Mouse (Mus musculus) midbrain, embryonic 12.5 days (tissue): ENCODE results near the gene Pik3ap1. TPM values are rescaled to one million over a fixed set of nuclear protein-coding genes. Genes with fewer than 3 reads are reported as not detected.

Source experiments
- ATAC-seq: fragments of 200-750 bp; cut with Nextera tagmentation; 2 replicates; pipeline ENCODE4 v1.8.0; 2017; ENCODE audit warnings: low read depth, moderate TSS enrichment, moderate library complexity; ENCODE audit not compliant: low FRiP score
- H3K27ac ChIP-seq: fragments of 300-500 bp; sonication (generic); replicated peaks from 2 replicates; pipeline ENCODE4 v1.5.1; 2016; ENCODE audit warnings: mild to moderate bottlenecking
- H3K27me3 ChIP-seq: fragments of 300-500 bp; sonication (generic); 2 replicates; pipeline ENCODE4 v1.6.1; 2016; ENCODE audit warnings: mild to moderate bottlenecking
- H3K36me3 ChIP-seq: fragments of 300-500 bp; sonication (generic); 2 replicates; pipeline ENCODE4 v1.6.1; 2016
- H3K4me1 ChIP-seq: fragments of 300-500 bp; sonication (generic); 2 replicates; pipeline ENCODE4 v1.6.1; 2016
- H3K4me2 ChIP-seq: fragments of 300-500 bp; sonication (generic); replicated peaks from 2 replicates; pipeline ENCODE4 v1.6.1; 2016; ENCODE audit warnings: mild to moderate bottlenecking, moderate library complexity
- H3K4me3 ChIP-seq: fragments of 300-500 bp; sonication (generic); 2 replicates; pipeline ENCODE4 v1.5.1; 2016; ENCODE audit warnings: mild to moderate bottlenecking
- H3K9ac ChIP-seq: fragments of 300-500 bp; sonication (generic); replicated peaks from 2 replicates; pipeline ENCODE4 v1.6.1; 2016; ENCODE audit warnings: mild to moderate bottlenecking, moderate library complexity
- H3K9me3 ChIP-seq: fragments of 300-500 bp; sonication (generic); 2 replicates; pipeline ENCODE4 v1.6.1; 2016; ENCODE audit warnings: mild to moderate bottlenecking
- WGBS: fragments of 180-500 bp; shearing (Covaris S2); methylation state at CpG from one replicate; pipeline ENCODE4 v1.1.7; 2016; 5-methylcytosine and 5-hydroxymethylcytosine counted together
- polyA plus RNA-seq: library from polyadenylated mRNA; unstranded; fragments of >200 nt; fragmentation: Nextera tagmentation; extraction: Ambion mirVana; gene quantifications from 2 replicates; pipeline ENCODE4 v1.2.1, GENCODE M21; 2016

Pik3ap1 gene
- polyA plus RNA-seq, 1 experiment from 2014 or later = 5.6 TPM

DNA sequence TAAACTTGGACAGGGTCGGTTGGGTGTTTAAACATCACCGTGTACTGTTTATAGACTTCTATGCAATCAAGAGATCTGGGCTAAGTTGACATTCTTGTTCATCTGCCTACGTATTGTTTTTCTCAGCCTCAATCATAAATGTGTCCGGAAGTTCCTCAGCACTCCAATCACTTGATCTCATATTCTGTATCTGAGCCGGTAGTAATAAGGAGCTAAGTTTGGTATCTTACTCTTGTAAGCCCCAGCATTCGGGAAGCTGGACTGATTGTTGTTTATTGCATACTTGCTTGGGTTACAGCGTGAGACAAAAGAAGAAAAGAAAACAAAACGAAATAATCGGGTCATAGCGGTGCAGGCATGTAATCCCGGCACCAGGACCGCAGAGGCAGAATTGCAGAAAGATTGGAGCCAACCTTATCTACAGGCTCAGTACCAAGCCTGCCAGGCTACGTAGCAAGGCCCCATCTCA lies 120.5 kb downstream of the Pik3ap1 start:
- ATAC-seq = no peak

DNA sequence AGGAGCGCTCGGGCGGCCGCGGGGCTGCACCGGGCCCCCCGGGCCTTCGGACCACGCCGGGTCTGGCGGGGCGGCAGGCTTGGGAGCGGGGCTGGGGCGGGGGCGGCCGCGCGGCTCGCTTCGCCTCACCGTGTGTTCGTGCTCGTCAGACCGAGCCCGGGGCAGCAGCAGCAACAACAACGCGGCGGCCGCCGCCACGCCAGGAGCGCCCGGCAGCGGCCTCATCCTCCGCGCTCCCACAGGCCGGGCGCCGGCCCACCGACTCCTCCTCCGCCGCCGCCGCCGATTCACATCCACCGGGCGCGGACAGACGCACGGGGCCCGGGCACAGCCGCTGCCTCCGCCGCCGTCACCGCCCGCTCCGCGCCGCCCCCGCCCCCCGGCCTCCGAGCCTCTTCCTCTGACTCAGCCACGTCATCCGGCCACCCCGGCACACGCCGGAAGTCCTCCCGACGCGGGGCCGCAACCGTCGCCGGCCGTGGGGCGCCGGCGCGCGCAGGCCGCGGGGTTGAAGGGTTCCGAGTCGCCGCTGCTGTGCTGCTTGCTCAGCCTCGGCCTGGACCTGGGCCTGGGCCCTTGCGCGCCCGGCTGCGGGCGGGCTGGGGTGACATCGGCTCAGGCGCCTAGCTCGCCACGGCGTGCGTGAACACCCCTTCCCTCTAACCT lies 121.1 kb downstream of the Pik3ap1 start, which contains the start of gene Tm9sf3:
Gene Tm9sf3, minus strand, starts transcription at position 368 of the 666 bp plus-strand sequence.
- Histone ChIP-seq H3K4me3 (peak within 1 kb of the TSS; percentile 76), H3K27ac (peak within 1 kb of the TSS; percentile 93), H3K9ac (peak within 1 kb of the TSS; percentile 86), H3K4me2 (peak within 1 kb of the TSS; percentile 74), H3K27me3 (no peaks in the 10 kb centered on the region), H3K36me3 (no peaks in the 10 kb centered on the region), H3K4me1 (peaks cover 22% of the 10 kb centered on the region), H3K9me3 (no peaks in the 10 kb centered on the region)
- WGBS = under 1% methylated on average over 75 of the region's 98 CpGs
- ATAC-seq = peak; percentile 91

More for the DNA sequence above, 120.5 kb downstream of the Pik3ap1 start:
- 38% methylated on average over 13 of the region's 13 CpGs for WGBS
- H3K4me2 ChIP-seq = peak overlapping the region; percentile 74
- H3K27me3 ChIP-seq = no peaks in the 10 kb centered on the region
- H3K27ac ChIP-seq = peak overlapping the region; percentile 93
- H3K36me3 ChIP-seq = no peaks in the 10 kb centered on the region
- peaks cover 22% of the 10 kb centered on the region for H3K4me1 ChIP-seq
- H3K9me3 ChIP-seq = no peaks in the 10 kb centered on the region
- peak overlapping the region; percentile 76 for H3K4me3 ChIP-seq
- peak overlapping the region; percentile 86 for H3K9ac ChIP-seq

DNA sequence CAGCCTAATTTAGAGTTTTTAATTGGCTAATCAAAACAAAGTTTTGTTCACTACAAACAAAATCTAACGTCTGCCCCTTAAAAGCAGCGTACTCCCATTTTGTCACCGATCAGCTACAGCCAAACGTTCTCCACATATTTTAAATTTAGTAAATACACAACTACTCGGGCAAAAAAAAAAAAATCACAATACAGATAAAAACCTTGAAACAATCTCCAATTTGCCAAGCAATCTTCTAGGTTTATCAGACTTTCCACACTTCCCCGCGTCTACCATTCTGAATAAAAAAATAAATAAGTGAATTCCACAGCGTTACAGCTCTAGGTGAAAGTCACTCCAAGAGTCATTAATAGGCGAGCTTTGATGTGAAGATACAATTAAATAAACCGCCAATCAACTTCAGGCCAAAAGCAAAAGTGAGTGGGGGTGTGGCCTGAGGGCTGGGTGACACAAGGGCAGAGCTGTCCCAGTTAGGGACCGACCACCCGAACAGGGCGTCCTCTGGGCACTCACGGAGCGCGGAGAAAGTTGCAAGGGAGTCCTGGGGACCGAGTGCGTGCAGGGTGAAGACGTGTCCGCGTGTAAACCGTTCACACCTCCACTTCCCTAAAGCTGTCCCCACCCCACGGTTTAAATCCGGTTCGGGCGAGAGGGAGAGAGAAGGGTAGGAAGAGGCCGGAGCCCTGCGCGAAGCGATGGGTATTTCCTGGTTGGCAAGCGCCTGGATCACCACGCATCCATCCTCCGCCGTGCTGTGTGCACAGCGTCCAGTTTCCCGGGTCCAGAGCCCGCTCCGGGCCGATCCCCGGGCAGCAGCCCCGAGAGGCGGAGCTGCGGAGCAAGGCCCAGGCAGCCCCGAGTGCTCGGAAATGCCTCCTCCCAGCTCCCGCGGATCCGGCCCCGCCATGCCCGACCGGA lies 121.9 kb downstream of the Pik3ap1 start:
- Histone ChIP-seq H3K36me3 (no peaks in the 10 kb centered on the region), H3K4me2 (peak overlapping the region; percentile 74), H3K9me3 (no peaks in the 10 kb centered on the region), H3K27me3 (no peaks in the 10 kb centered on the region), H3K4me1 (peaks cover 22% of the 10 kb centered on the region), H3K4me3 (peak overlapping the region; percentile 76), H3K9ac (peak overlapping the region; percentile 86), H3K27ac (peak overlapping the region; percentile 93)
- peak; percentile 83 for ATAC-seq
- 6% methylated on average over 50 of the region's 51 CpGs for WGBS

DNA sequence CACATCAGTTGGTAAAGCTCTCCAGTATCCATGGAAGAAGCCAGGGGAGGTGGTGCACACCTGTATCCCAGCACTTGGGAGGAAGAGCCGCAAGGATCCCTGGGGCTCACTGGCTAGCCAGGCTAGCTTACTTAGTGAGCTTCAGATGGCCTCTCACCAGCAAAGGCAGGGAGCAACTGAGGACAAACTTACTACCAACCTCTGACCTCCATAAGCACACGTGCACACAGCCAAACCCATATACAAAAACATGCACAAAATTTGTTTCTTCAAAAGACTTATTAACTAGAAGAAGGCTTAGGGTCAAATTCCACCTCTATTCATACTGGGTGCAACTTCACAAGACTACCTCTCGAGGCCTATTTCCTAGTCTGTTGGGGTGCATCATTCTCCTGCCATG lies 124.2 kb downstream of the Pik3ap1 start:
- H3K9ac ChIP-seq = no peak overlapping the region
- no peaks in the 10 kb centered on the region for H3K27me3 ChIP-seq
- no peaks in the 10 kb centered on the region for H3K9me3 ChIP-seq
- no peak overlapping the region for H3K4me2 ChIP-seq
- H3K4me3 ChIP-seq = no peak overlapping the region
- H3K36me3 ChIP-seq = no peaks in the 10 kb centered on the region
- ATAC-seq = no peak
- WGBS = 86% methylated on average over 3 of the region's 3 CpGs
- no peak overlapping the region for H3K27ac ChIP-seq
- H3K4me1 ChIP-seq = peaks cover 22% of the 10 kb centered on the region

DNA sequence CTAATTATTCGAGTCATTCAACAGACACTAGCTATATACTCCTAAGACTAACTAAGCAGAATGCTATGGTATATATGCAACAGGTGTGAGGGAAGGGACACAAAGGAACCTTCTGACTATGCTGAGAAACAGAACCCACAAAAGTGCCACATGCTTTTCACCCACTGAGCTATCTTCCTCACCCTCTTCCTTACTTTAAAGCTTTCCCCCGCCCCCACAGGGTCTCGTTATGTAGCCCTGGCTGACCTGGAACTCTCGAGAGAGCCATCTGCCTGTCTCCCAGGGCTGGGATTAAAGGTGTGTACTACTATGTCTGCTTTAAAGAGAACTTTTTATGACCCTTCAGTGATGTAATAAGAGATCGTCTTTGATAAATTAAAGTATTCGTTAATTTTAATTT lies 125.6 kb downstream of the Pik3ap1 start:
- no peaks in the 10 kb centered on the region for H3K36me3 ChIP-seq
- H3K9ac ChIP-seq = no peak overlapping the region
- H3K4me2 ChIP-seq = no peak overlapping the region
- no peaks in the 10 kb centered on the region for H3K27me3 ChIP-seq
- no peak for ATAC-seq
- H3K9me3 ChIP-seq = no peaks in the 10 kb centered on the region
- no peak overlapping the region for H3K4me3 ChIP-seq
- H3K27ac ChIP-seq = no peak overlapping the region
- H3K4me1 ChIP-seq = peaks cover 16% of the 10 kb centered on the region
- WGBS = 80% methylated on average over 6 of the region's 6 CpGs

DNA sequence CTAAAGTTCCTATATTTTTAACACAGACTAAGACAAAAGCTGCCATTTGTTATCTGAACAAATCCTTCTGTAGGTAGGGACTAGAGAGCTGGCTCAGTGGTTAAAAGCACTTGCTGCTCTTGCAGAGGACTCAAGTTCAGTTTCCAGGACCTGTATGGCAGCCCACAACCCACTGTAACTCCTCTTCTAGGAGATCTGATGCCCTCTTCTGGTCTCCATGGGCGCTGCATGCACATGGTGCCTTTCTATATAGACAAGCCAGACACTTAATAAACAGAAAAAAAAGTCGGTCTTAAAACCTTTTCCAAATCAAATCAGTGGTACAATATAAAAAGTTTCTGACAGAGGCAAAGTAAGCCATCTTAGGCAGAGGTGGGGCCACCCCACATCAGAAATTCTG lies 126.2 kb downstream of the Pik3ap1 start:
- WGBS = 51% methylated on average over 2 of the region's 2 CpGs
- no peak for ATAC-seq

DNA sequence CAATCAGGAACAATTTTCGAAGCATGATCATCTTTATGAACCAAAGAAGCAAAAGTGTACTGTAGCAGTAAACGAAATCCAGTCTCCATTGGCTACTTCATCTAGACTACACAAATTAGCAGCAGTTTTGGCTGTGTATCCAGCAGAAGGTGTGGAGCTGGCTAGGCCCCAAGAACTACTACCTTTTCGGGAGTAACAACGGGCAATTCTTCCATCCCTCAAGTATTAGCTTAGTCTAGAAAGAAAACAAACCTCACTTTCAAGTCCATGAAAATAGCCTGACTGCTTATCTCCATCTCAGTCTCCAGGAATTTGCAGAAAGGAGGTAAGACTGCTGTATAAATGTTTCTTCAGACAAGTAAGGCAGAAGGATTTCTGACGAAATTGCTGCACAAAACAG lies 130.3 kb downstream of the Pik3ap1 start:
- no peaks in the 10 kb centered on the region for H3K27me3 ChIP-seq
- no peak for ATAC-seq
- H3K9ac ChIP-seq = no peak overlapping the region
- H3K9me3 ChIP-seq = no peaks in the 10 kb centered on the region
- 90% methylated on average over 5 of the region's 5 CpGs for WGBS
- H3K4me2 ChIP-seq = no peak overlapping the region
- H3K27ac ChIP-seq = no peak overlapping the region
- H3K4me1 ChIP-seq = no peaks in the 10 kb centered on the region; the same call in 1 of the 2 replicates
- H3K36me3 ChIP-seq = no peaks in the 10 kb centered on the region
- no peak overlapping the region for H3K4me3 ChIP-seq

More for the DNA sequence above, 126.2 kb downstream of the Pik3ap1 start:
- H3K27ac ChIP-seq = no peak overlapping the region
- H3K9ac ChIP-seq = no peak overlapping the region
- no peak overlapping the region for H3K4me2 ChIP-seq
- no peaks in the 10 kb centered on the region for H3K36me3 ChIP-seq
- H3K27me3 ChIP-seq = no peaks in the 10 kb centered on the region
- peaks cover 16% of the 10 kb centered on the region for H3K4me1 ChIP-seq
- no peak overlapping the region for H3K4me3 ChIP-seq
- H3K9me3 ChIP-seq = no peaks in the 10 kb centered on the region

DNA sequence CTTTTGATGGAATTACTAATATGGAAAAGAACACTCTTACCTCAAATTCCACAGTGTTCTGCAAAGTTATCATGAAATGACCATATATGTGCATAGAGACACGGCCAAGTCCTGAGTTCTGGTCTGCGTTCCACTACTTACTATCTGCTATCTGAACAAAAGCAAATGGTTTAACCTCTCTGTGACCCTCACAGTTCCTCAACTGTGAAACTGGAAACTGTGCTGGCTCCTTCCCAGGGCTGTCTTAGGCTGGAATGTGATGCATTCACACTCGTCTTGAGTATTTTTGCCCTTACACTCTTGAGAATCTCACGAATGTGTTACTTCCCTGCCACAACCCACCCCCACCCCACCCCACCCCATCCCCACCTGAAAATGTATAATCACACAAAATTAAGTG lies 135.9 kb downstream of the Pik3ap1 start:
- Histone ChIP-seq H3K4me2 (no peak overlapping the region), H3K4me1 (no peaks in the 10 kb centered on the region), H3K9me3 (no peaks in the 10 kb centered on the region), H3K36me3 (peaks cover 15% of the 10 kb centered on the region), H3K27ac (no peak overlapping the region), H3K27me3 (no peaks in the 10 kb centered on the region), H3K4me3 (no peak overlapping the region), H3K9ac (no peak overlapping the region)
- WGBS = 84% methylated on average over 4 of the region's 4 CpGs
- ATAC-seq = no peak

DNA sequence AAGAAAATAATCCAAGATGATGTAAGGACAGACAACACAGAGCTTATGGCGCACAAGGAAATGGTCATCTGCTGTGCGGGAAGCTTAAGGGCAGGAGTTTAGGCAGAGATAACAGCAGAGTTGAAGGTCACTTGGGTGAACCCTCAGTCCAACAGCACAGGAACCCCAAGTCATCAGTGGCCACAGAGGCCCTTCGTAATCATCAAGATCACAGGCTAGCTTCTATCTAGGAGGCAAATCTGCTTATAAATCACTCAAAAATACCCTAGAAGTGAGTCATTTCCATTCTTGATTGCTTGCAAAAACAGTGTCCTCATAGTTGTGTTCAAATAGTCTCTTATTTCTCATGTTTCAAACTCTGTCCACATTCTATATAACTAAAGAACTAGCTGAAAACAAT lies 136.6 kb downstream of the Pik3ap1 start:
- Histone ChIP-seq H3K4me3 (no peak overlapping the region), H3K27ac (no peak overlapping the region), H3K27me3 (no peaks in the 10 kb centered on the region), H3K36me3 (peaks cover 15% of the 10 kb centered on the region), H3K9me3 (no peaks in the 10 kb centered on the region), H3K4me1 (no peaks in the 10 kb centered on the region), H3K4me2 (no peak overlapping the region), H3K9ac (no peak overlapping the region)
- no peak for ATAC-seq
- 96% methylated on average over 3 of the region's 3 CpGs for WGBS

DNA sequence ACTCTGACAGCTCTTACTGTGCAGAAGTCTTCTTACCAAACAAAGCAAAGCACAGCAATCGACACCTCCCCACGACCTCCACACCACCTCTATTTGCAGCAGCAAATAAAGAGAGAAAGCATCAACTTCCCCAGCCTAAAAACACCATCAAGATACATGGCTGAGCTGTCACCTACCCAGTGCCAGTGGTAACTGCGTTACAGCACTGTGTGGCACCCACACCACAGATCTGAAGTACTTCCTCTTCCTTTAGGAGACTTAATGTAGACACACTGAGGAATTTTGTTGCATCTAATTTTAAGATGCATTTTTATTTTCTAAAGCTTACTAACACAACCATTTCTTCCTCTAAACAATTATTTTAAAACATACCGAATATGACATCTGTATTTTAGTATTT lies 138.6 kb downstream of the Pik3ap1 start:
- Histone ChIP-seq H3K36me3 (peaks cover 34% of the 10 kb centered on the region), H3K27me3 (no peaks in the 10 kb centered on the region), H3K4me3 (no peak overlapping the region), H3K9ac (no peak overlapping the region), H3K4me2 (no peak overlapping the region), H3K4me1 (no peaks in the 10 kb centered on the region), H3K9me3 (no peaks in the 10 kb centered on the region), H3K27ac (no peak overlapping the region)
- WGBS = 81% methylated on average over 4 of the region's 4 CpGs
- ATAC-seq = no peak

DNA sequence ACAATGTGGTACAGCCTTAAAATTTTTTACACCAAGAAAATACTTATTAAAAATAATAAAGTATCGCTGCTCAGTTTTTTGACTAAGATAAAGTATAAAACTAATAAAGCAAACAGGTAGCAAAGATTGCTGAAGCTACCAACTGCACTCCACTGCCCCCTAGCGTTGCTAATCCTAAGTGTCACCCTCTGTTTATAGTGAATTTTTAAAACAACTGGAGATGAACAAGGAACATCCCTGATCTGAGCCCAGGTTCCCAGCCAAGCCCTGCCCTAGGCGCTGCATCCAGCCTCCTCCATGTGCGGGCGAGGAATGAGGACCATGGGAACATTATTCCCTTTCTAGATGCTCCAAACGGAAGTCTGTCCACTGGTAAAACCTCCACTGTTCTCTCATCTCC lies 140.3 kb downstream of the Pik3ap1 start:
- Histone ChIP-seq H3K36me3 (peaks cover 46% of the 10 kb centered on the region), H3K9ac (no peak overlapping the region), H3K4me2 (no peak overlapping the region), H3K4me3 (no peak overlapping the region), H3K27ac (no peak overlapping the region), H3K27me3 (no peaks in the 10 kb centered on the region), H3K9me3 (no peaks in the 10 kb centered on the region), H3K4me1 (no peaks in the 10 kb centered on the region)
- no peak for ATAC-seq
- WGBS = 60% methylated on average over 6 of the region's 6 CpGs

DNA sequence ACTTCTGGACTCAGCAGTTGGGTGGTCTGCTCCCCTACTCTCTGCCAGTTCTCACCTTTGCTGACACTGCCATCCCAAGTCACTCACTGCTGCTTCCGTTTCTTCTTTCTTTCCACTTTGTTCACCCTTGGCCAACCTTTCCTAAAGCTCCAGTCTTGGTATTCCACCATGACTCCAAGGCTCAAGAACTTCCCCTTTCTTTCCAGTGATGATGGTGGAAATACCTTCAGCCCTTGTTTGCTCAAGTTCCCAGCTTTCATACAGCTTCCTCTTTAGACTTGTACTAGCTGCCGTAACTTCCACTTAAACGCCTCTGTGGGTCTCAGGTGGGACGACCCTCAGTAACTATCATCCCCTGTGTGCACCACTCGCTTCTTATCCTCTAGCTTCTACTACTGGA lies 142.9 kb downstream of the Pik3ap1 start:
- Histone ChIP-seq H3K4me1 (no peaks in the 10 kb centered on the region), H3K27me3 (no peaks in the 10 kb centered on the region), H3K9me3 (no peaks in the 10 kb centered on the region), H3K27ac (no peak overlapping the region), H3K36me3 (peaks cover 57% of the 10 kb centered on the region), H3K4me2 (no peak overlapping the region), H3K4me3 (no peak overlapping the region), H3K9ac (no peak overlapping the region)
- ATAC-seq = no peak
- 96% methylated on average over 5 of the region's 5 CpGs for WGBS
